Mouse (Mus musculus) ES-Bruce4 (cell line): ENCODE measurements at regions not wholly inside any gene's neighbourhood (a gene's known extent, or its start where the extent isn't known, plus 50 kb on each side); places are given as distances from the start of the nearest gene placed in this dataset.

ENCODE experiments used
- H3K27ac ChIP-seq: 2 replicates; pipeline ENCODE4 v1.5.1; 2012; ENCODE audit warnings: low read length, inconsistent platforms; ENCODE audit not compliant: insufficient read depth
- H3K27me3 ChIP-seq: 2 replicates; pipeline ENCODE4 v1.6.1; 2012; ENCODE audit warnings: mild to moderate bottlenecking, low read length, inconsistent platforms; ENCODE audit not compliant: control insufficient read depth, poor library complexity, insufficient read depth, severe bottlenecking
- H3K36me3 ChIP-seq: 2 replicates; pipeline ENCODE4 v1.6.1; 2012; ENCODE audit warnings: inconsistent platforms, mild to moderate bottlenecking, low read length, moderate library complexity; ENCODE audit not compliant: control insufficient read depth, poor library complexity, insufficient read depth, severe bottlenecking
- H3K4me1 ChIP-seq: one replicate; pipeline ENCODE4 v1.8.1; 2011; ENCODE audit warnings: low read length; ENCODE audit not compliant: control insufficient read depth, insufficient read depth
- H3K4me3 ChIP-seq: 2 replicates; pipeline ENCODE4 v1.5.1; 2011; ENCODE audit warnings: low read depth, mild to moderate bottlenecking, low read length
- H3K9ac ChIP-seq: 2 replicates; pipeline ENCODE4 v1.6.1; 2012; ENCODE audit warnings: low read depth, mild to moderate bottlenecking, inconsistent platforms; ENCODE audit not compliant: poor library complexity, severe bottlenecking
- H3K9me3 ChIP-seq: replicated peaks from 2 replicates; pipeline ENCODE4 v1.6.1; 2012; ENCODE audit warnings: mild to moderate bottlenecking, low read length, inconsistent platforms; ENCODE audit not compliant: control insufficient read depth, poor library complexity, insufficient read depth, severe bottlenecking
- CTCF ChIP-seq: IDR thresholded peaks from one replicate; pipeline ENCODE4 v1.8.1; 2011; ENCODE audit warnings: low read depth, low read length
- EP300 ChIP-seq: IDR thresholded peaks from 2 replicates; pipeline ENCODE4 v1.6.1; 2011; ENCODE audit warnings: low read depth, low read length; ENCODE audit not compliant: insufficient read depth
- POLR2A ChIP-seq: IDR thresholded peaks from one replicate; pipeline ENCODE4 v1.8.1; 2011; ENCODE audit warnings: low read length; ENCODE audit not compliant: insufficient read depth

DNA sequence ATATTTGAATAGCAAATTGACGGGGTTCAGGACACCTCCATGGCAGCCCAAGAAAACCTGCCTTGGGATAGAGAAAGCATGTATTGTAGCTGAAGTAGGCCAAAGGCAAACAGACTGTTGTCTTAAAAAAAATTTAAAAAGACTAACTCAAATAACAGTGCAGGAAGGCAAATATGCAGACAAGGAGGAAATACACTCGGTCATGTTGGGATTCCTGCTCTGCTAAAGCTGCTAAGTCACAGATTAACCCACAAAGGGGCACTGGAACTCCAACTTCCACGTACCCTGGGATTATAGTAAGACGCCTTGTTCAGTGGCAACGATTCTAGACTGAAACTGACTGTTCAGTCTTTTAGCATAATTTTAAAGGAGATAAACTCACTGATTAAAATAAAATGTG lies 258.9 kb upstream of the Cwc22 start:
- Histone ChIP-seq H3K9me3 (no peaks in the 10 kb centered on the region), H3K9ac (no peak overlapping the region), H3K4me3 (no peak overlapping the region), H3K4me1 (no peaks in the 10 kb centered on the region), H3K36me3 (no peaks in the 10 kb centered on the region), H3K27me3 (no peaks in the 10 kb centered on the region), H3K27ac (no peak overlapping the region)
- no peak for TF ChIP-seq CTCF
- TF ChIP-seq POLR2A, result no peak
- TF ChIP-seq EP300, result no peak

DNA sequence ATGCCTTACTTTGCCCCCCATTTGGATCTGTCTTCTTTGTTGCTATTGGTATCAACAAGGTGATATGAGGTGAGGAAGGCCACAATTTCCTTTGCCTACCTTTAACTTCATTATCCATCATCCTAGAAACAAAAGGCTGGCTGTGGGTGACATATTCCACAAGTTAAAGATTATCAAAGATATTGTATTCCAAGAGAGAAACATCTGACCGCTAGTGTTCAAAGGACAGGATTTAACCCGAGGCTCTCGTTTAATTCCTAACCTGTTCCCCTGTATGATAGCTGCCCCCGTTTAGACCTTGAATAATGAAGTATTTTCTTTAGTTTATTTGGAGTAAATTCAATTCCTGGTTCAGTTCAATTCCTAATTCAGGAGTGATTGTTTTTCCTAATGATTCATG lies 249.8 kb upstream of the Cwc22 start:
- H3K4me1 ChIP-seq, result no peaks in the 10 kb centered on the region
- H3K9ac ChIP-seq, result no peak overlapping the region
- no peak overlapping the region for H3K4me3 ChIP-seq
- no peaks in the 10 kb centered on the region for H3K27me3 ChIP-seq
- no peak for TF ChIP-seq POLR2A
- no peak for TF ChIP-seq EP300
- TF ChIP-seq CTCF, result no peak
- H3K27ac ChIP-seq, result no peak overlapping the region
- H3K9me3 ChIP-seq, result no peaks in the 10 kb centered on the region
- no peaks in the 10 kb centered on the region for H3K36me3 ChIP-seq

DNA sequence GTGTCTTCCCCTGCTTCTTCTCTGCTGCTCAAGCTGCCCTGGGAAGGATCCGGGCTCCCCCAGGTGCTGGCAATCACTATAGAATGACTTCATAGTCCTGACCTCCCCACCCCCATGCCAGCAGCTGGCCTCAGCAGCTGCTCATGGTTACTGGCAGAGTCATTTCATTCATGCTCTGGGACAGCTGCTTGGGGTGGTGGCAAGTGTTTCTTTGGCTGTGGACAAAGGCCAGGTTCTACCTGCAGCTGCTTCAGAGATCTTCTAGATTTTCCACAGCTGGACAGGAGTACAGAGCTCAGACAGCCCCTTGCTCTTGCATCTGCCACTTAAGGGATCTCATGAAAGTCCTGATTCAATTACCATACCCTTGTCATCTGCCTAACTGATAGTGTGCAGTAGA lies 243.4 kb upstream of the Cwc22 start:
- H3K4me3 ChIP-seq, result no peak overlapping the region
- H3K27ac ChIP-seq, result no peak overlapping the region
- H3K4me1 ChIP-seq, result no peaks in the 10 kb centered on the region
- H3K36me3 ChIP-seq, result no peaks in the 10 kb centered on the region
- no peak for TF ChIP-seq CTCF
- no peak for TF ChIP-seq EP300
- no peak for TF ChIP-seq POLR2A
- no peaks in the 10 kb centered on the region for H3K9me3 ChIP-seq
- no peak overlapping the region for H3K9ac ChIP-seq
- H3K27me3 ChIP-seq, result no peaks in the 10 kb centered on the region

DNA sequence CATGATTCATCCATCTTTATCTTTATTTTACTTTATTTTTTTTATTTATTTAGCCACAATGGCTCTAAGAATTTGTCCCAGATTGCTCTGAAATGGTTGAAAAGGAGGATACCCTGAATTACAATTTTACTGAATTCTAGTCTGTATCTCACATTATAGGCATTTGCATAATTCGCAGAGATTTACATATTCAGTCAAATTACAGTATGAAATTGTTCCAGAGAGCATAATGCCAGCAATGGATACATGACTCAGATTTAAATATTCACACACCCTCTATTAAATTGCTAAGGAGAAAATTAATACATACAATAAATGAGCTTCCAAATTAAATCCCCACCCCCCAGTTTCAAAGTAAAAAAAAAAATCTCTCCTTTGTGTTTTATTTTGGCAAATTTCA lies 238.8 kb upstream of the Cwc22 start:
- TF ChIP-seq EP300 (no peak), POLR2A (no peak), CTCF (no peak)
- Histone ChIP-seq H3K4me3 (no peak overlapping the region), H3K9ac (no peak overlapping the region), H3K9me3 (no peaks in the 10 kb centered on the region; the same call in 1 of the 2 replicates), H3K27me3 (no peaks in the 10 kb centered on the region), H3K36me3 (no peaks in the 10 kb centered on the region), H3K27ac (no peak overlapping the region), H3K4me1 (no peaks in the 10 kb centered on the region)

DNA sequence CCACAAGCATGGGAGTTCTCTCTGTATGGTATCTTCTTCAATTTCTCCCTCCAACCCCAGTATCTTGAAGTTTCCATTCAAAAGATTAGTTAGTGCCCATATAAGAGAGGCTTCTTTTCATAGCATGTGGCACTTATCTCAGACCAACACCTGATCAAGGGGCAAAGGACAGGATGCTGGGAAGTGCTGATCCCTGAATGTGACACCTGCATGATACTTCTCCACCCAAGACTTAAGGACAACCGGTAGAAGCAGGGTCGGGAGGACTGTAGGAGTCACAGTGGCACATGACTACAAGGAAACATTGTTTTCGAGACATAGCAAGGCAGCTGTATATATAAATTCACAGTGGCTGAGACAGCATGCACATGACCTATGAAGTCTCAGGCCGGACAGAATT lies 227.6 kb upstream of the Cwc22 start:
- Histone ChIP-seq H3K36me3 (no peaks in the 10 kb centered on the region), H3K9ac (no peak overlapping the region), H3K9me3 (no peaks in the 10 kb centered on the region; the same call in 1 of the 2 replicates), H3K27me3 (no peaks in the 10 kb centered on the region), H3K4me3 (no peak overlapping the region), H3K4me1 (no peaks in the 10 kb centered on the region), H3K27ac (no peak overlapping the region)
- TF ChIP-seq EP300, result no peak
- TF ChIP-seq POLR2A, result no peak
- TF ChIP-seq CTCF, result no peak

DNA sequence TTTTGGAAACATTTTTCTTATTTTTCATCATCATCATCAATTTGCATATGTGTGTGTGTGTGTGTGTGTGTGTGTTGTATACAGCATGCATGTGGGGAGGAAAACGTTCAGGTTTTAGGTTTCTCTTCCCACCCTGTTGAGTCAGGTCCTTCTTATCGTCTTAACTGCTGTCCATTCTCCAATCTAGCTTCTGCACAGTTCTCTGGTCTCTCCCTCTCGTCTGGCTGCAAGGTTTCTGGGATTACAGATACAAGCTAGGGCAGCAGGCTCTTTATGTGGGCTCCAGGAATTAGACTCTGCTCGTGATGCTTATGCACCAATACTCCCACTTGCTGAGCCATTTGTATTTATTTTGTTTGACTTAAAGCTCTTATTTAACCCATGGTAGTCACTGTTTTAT lies 226.6 kb upstream of the Cwc22 start:
- TF ChIP-seq CTCF (no peak), EP300 (no peak), POLR2A (no peak)
- Histone ChIP-seq H3K4me3 (no peak overlapping the region), H3K27me3 (no peaks in the 10 kb centered on the region), H3K9me3 (no peaks in the 10 kb centered on the region; the same call in 1 of the 2 replicates), H3K4me1 (no peaks in the 10 kb centered on the region), H3K36me3 (no peaks in the 10 kb centered on the region), H3K27ac (no peak overlapping the region), H3K9ac (no peak overlapping the region)

DNA sequence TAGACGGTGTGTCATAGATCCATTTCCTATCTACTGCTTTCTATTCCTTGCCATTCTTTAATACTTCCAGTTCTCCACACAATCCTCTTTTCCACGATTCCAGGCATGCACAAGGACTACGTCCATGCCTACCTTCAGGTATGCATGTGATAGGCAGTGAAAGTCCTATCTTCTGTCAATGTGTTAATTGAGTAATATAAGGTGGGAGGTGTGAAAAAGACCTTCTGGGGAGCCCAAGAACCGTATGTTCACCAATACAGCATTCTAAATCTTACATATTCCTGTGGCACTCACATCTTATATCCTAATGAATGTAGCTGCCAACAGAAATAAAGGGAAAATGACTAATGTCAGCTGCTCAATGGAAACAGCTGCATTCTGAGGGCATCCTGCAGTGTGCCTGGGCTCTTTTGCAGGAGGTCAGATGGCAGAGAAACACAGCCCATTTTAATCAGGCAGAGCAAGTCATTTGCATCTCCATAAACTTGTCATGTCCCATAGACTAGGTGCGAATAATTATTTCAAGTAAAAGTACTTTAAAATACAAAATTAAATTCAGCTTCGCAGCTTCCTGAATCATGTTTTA lies 224.1 kb upstream of the Cwc22 start:
- no peak overlapping the region for H3K4me3 ChIP-seq
- TF ChIP-seq POLR2A, result no peak
- TF ChIP-seq CTCF, result no peak
- TF ChIP-seq EP300, result no peak
- H3K27me3 ChIP-seq, result no peaks in the 10 kb centered on the region; the same call in 1 of the 2 replicates
- no peak overlapping the region for H3K27ac ChIP-seq
- H3K9me3 ChIP-seq, result no peaks in the 10 kb centered on the region
- H3K9ac ChIP-seq, result no peak overlapping the region
- H3K4me1 ChIP-seq, result no peaks in the 10 kb centered on the region
- no peaks in the 10 kb centered on the region for H3K36me3 ChIP-seq
